Mouse (Mus musculus) spleen, adult 2 months (tissue): Measurements from ENCODE around the gene Slc43a2.

Source experiments
- CTCF ChIP-seq: fragments of 200-500 bp; IDR thresholded peaks from 2 replicates; pipeline ENCODE4 v1.5.1; 2011; ENCODE audit warnings: mild to moderate bottlenecking, inconsistent platforms; ENCODE audit not compliant: insufficient read depth, insufficient read length, insufficient replicate concordance; ENCODE audit errors: extremely low read depth
- POLR2A ChIP-seq: fragments of 200-500 bp; IDR thresholded peaks from 2 replicates; pipeline ENCODE4 v1.6.1; 2011; ENCODE audit warnings: low read depth, low read length, inconsistent platforms

DNA sequence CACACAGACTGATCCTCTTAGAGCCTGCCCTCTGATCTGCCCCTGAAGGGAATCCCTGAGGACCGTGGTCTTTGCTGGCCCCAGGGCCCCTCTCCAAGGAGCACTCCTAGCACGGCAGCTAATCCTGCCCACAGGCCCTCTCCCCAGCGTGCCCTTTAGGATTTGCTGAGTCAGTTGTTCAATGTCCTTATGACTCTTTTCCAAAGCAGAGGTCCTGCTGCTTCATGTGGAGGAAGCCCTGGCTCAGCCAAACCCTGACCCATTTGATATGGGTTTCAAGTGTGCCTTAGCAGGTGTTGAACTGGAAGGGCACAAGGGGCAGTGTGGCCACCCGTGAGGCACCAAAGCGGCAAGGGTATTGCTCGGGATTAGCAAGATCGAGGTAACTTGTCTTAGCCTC is 64.3 kb downstream of the Slc43a2 start:
- TF ChIP-seq CTCF (no peak), POLR2A (no peak)
